Mouse (Mus musculus): Measurements from ENCODE around the gene Slc38a2. TPM values are rescaled to one million over a fixed set of nuclear protein-coding genes. Genes with fewer than 3 reads are reported as not detected.

Slc38a2 gene
- polyA plus RNA-seq, 1 experiment from 2014 or later, result 165 TPM

GRCm38 (mm10) chr15:96707936-96708335 is 8.4 kb upstream of the Slc38a2 start:
- no peaks in the 10 kb centered on the region for H3K36me3 ChIP-seq
- H3K9me3 ChIP-seq, result no peaks in the 10 kb centered on the region
- no peak for ATAC-seq (ENCODE audit: low FRiP score, low read depth)
- no peak overlapping the region for H3K4me3 ChIP-seq
- peaks cover 24% of the 10 kb centered on the region for H3K4me1 ChIP-seq
- no peaks in the 10 kb centered on the region for H3K27me3 ChIP-seq
- H3K27ac ChIP-seq, result no peak overlapping the region
- no peak overlapping the region for H3K9ac ChIP-seq
- WGBS, result 75% methylated on average over 2 of the region's 2 CpGs
- H3K4me2 ChIP-seq (replicated peaks), result no peak overlapping the region

GRCm38 (mm10) chr15:96702466-96703031 is 3.0 kb upstream of the Slc38a2 start:
- Histone ChIP-seq H3K27me3 (no peaks in the 10 kb centered on the region), H3K36me3 (peaks cover 5% of the 10 kb centered on the region), H3K27ac (no peak overlapping the region), H3K4me2 (replicated peaks) (no peak overlapping the region), H3K4me3 (no peak overlapping the region), H3K4me1 (peaks cover 13% of the 10 kb centered on the region), H3K9me3 (no peaks in the 10 kb centered on the region), H3K9ac (no peak overlapping the region)
- 81% methylated on average over 12 of the region's 12 CpGs for WGBS
- no peak for ATAC-seq (ENCODE audit: low FRiP score, low read depth)

- WGBS, result 39% methylated on average over 13 of the region's 13 CpGs
- Histone ChIP-seq H3K36me3 (peaks cover 21% of the 10 kb centered on the region), H3K27ac (peak overlapping the region; percentile 99), H3K27me3 (no peaks in the 10 kb centered on the region), H3K9ac (peak overlapping the region; percentile 98; the same call in 1 of the 2 replicates), H3K4me2 (replicated peaks) (peak overlapping the region; percentile 85), H3K9me3 (no peaks in the 10 kb centered on the region), H3K4me3 (peak overlapping the region; percentile 87), H3K4me1 (peaks cover 31% of the 10 kb centered on the region)
- no peak for ATAC-seq (ENCODE audit: low FRiP score, low read depth)
Observed at GRCm38 (mm10) chr15:96700766-96701165, 1.2 kb upstream of the Slc38a2 start.

- Histone ChIP-seq H3K36me3 (peaks cover 40% of the 10 kb centered on the region), H3K4me1 (peaks cover 48% of the 10 kb centered on the region), H3K27ac (peak overlapping the region; percentile 99), H3K27me3 (no peaks in the 10 kb centered on the region), H3K9ac (peak overlapping the region; percentile 98), H3K9me3 (no peaks in the 10 kb centered on the region), H3K4me2 (replicated peaks) (peak overlapping the region; percentile 85), H3K4me3 (peak overlapping the region; percentile 87)
- WGBS, result under 1% methylated on average over 89 of the region's 101 CpGs
- peak; percentile 77 for ATAC-seq (ENCODE audit: low FRiP score, low read depth)
Observed at GRCm38 (mm10) chr15:96698658-96699448, 677 bp downstream of the Slc38a2 start.

GRCm38 (mm10) chr15:96697901-96698657 is 1.5 kb downstream of the Slc38a2 start:
- no peak for ATAC-seq (ENCODE audit: low FRiP score, low read depth)
- H3K9ac ChIP-seq, result peak overlapping the region; percentile 98
- H3K27ac ChIP-seq, result peak overlapping the region; percentile 99
- H3K27me3 ChIP-seq, result no peaks in the 10 kb centered on the region
- no peaks in the 10 kb centered on the region for H3K9me3 ChIP-seq
- peaks cover 51% of the 10 kb centered on the region for H3K4me1 ChIP-seq
- 12% methylated on average over 19 of the region's 19 CpGs for WGBS
- H3K36me3 ChIP-seq, result peaks cover 48% of the 10 kb centered on the region
- H3K4me2 ChIP-seq (replicated peaks), result peak overlapping the region; percentile 85
- H3K4me3 ChIP-seq, result peak overlapping the region; percentile 87

GRCm38 (mm10) chr15:96696486-96697284 is 2.8 kb downstream of the Slc38a2 start:
- WGBS, result 60% methylated on average over 13 of the region's 13 CpGs
- Histone ChIP-seq H3K9ac (peak overlapping the region; percentile 98), H3K27ac (no peak overlapping the region), H3K4me3 (peak overlapping the region; percentile 87), H3K4me2 (replicated peaks) (peak overlapping the region; percentile 85), H3K36me3 (peaks cover 62% of the 10 kb centered on the region), H3K4me1 (peaks cover 51% of the 10 kb centered on the region), H3K27me3 (no peaks in the 10 kb centered on the region), H3K9me3 (no peaks in the 10 kb centered on the region)
- ATAC-seq (ENCODE audit: low FRiP score, low read depth), result no peak

- no peaks in the 10 kb centered on the region for H3K9me3 ChIP-seq
- H3K36me3 ChIP-seq, result peaks cover 71% of the 10 kb centered on the region
- H3K27ac ChIP-seq, result no peak overlapping the region
- H3K4me2 ChIP-seq (replicated peaks), result peak overlapping the region; percentile 85
- peak overlapping the region; percentile 98 for H3K9ac ChIP-seq
- WGBS, result 77% methylated on average over 26 of the region's 26 CpGs
- H3K27me3 ChIP-seq, result no peaks in the 10 kb centered on the region
- peaks cover 46% of the 10 kb centered on the region for H3K4me1 ChIP-seq
- ATAC-seq (ENCODE audit: low FRiP score, low read depth), result no peak
- H3K4me3 ChIP-seq, result peak overlapping the region; percentile 87
Observed at GRCm38 (mm10) chr15:96695455-96696421, 3.8 kb downstream of the Slc38a2 start.

GRCm38 (mm10) chr15:96694988-96695387 is 4.5 kb downstream of the Slc38a2 start:
- H3K4me2 ChIP-seq (replicated peaks), result peak overlapping the region; percentile 85; the same call in 1 of the 2 replicates
- no peaks in the 10 kb centered on the region for H3K9me3 ChIP-seq
- H3K27ac ChIP-seq, result no peak overlapping the region
- H3K27me3 ChIP-seq, result no peaks in the 10 kb centered on the region
- ATAC-seq (ENCODE audit: low FRiP score, low read depth), result no peak
- peaks cover 79% of the 10 kb centered on the region for H3K36me3 ChIP-seq
- H3K9ac ChIP-seq, result no peak overlapping the region
- WGBS, result 89% methylated on average over 7 of the region's 7 CpGs
- peaks cover 43% of the 10 kb centered on the region for H3K4me1 ChIP-seq
- H3K4me3 ChIP-seq, result no peak overlapping the region; the same call in 1 of the 2 replicates

GRCm38 (mm10) chr15:96693688-96694087 is 5.8 kb downstream of the Slc38a2 start:
- ATAC-seq (ENCODE audit: low FRiP score, low read depth), result no peak
- H3K4me3 ChIP-seq, result no peak overlapping the region
- H3K9me3 ChIP-seq, result no peaks in the 10 kb centered on the region
- peaks cover 46% of the 10 kb centered on the region for H3K4me1 ChIP-seq
- 83% methylated on average over 14 of the region's 14 CpGs for WGBS
- H3K27me3 ChIP-seq, result no peaks in the 10 kb centered on the region
- H3K27ac ChIP-seq, result peak overlapping the region; percentile 63; the same call in 1 of the 2 replicates
- peaks cover 89% of the 10 kb centered on the region for H3K36me3 ChIP-seq
- H3K9ac ChIP-seq, result no peak overlapping the region
- peak overlapping the region; percentile 12; the same call in 1 of the 2 replicates for H3K4me2 ChIP-seq (replicated peaks)

- Histone ChIP-seq H3K36me3 (peaks cover 93% of the 10 kb centered on the region), H3K4me2 (replicated peaks) (no peak overlapping the region), H3K27ac (no peak overlapping the region), H3K9me3 (no peaks in the 10 kb centered on the region), H3K4me3 (no peak overlapping the region), H3K9ac (no peak overlapping the region), H3K4me1 (peaks cover 44% of the 10 kb centered on the region), H3K27me3 (no peaks in the 10 kb centered on the region)
- ATAC-seq (ENCODE audit: low FRiP score, low read depth), result no peak
- WGBS, result 94% methylated on average over 11 of the region's 11 CpGs
Observed at GRCm38 (mm10) chr15:96692401-96692800, 7.1 kb downstream of the Slc38a2 start.

Measured in limb, embryonic 13.5 days (tissue).